Mouse (Mus musculus) fat pad, adult 2 months (tissue): ENCODE measurements around the gene 9030612E09Rik.

Source experiments
- DNase-seq: peaks from one replicate; pipeline ENCODE4 v3.0.0-alpha.2; 2011; ENCODE audit warnings: low read depth, low spot score; ENCODE audit errors: extremely low read depth

The 9030612E09Rik gene

GRCm38 (mm10) chr10:43174326-43175155 is at the start of gene 9030612E09Rik, which contains the start of gene Sobp:
Gene 9030612E09Rik, plus strand, starts transcription at chr10:43174704.
Gene Sobp, minus strand, starts transcription at chr10:43174530.
- no peak for DNase-seq

GRCm38 (mm10) chr10:43128750-43129149 is 45.8 kb upstream of the 9030612E09Rik start:
- DNase-seq: no peak

GRCm38 (mm10) chr10:43134027-43134426 is 40.5 kb upstream of the 9030612E09Rik start:
- DNase-seq: no peak

GRCm38 (mm10) chr10:43143173-43143572 is 31.3 kb upstream of the 9030612E09Rik start:
- DNase-seq: no peak

- DNase-seq: no peak
These were observed 26.0 kb upstream of the 9030612E09Rik start for GRCm38 (mm10) chr10:43148456-43148855.

- no peak for DNase-seq
These were observed 21.9 kb upstream of the 9030612E09Rik start for GRCm38 (mm10) chr10:43152643-43153042.

GRCm38 (mm10) chr10:43155046-43155560 is 19.4 kb upstream of the 9030612E09Rik start:
- DNase-seq: no peak

- no peak for DNase-seq
These were observed 15.6 kb upstream of the 9030612E09Rik start for GRCm38 (mm10) chr10:43158917-43159316.

- DNase-seq: no peak
These were observed 15.2 kb upstream of the 9030612E09Rik start for GRCm38 (mm10) chr10:43159333-43159732.

- no peak for DNase-seq
These were observed 12.2 kb upstream of the 9030612E09Rik start for GRCm38 (mm10) chr10:43162318-43162717.

GRCm38 (mm10) chr10:43164406-43164805 is 10.1 kb upstream of the 9030612E09Rik start:
- DNase-seq: no peak

- no peak for DNase-seq
These were observed 8.4 kb upstream of the 9030612E09Rik start for GRCm38 (mm10) chr10:43166146-43166545.

- DNase-seq: no peak
These were observed 7.7 kb upstream of the 9030612E09Rik start for GRCm38 (mm10) chr10:43166817-43167216.

GRCm38 (mm10) chr10:43168847-43169246 is 5.7 kb upstream of the 9030612E09Rik start:
- no peak for DNase-seq

GRCm38 (mm10) chr10:43171106-43171505 is 3.4 kb upstream of the 9030612E09Rik start:
- DNase-seq: peak; percentile 10

- no peak for DNase-seq
These were observed 2.4 kb upstream of the 9030612E09Rik start for GRCm38 (mm10) chr10:43172066-43172465.

- no peak for DNase-seq
These were observed 1.9 kb upstream of the 9030612E09Rik start for GRCm38 (mm10) chr10:43172554-43172953.

GRCm38 (mm10) chr10:43173141-43173827 is 1.2 kb upstream of the 9030612E09Rik start:
- DNase-seq: no peak

GRCm38 (mm10) chr10:43173828-43174325 is 627 bp upstream of the 9030612E09Rik start:
- DNase-seq: no peak

GRCm38 (mm10) chr10:43175156-43175601 is 675 bp downstream of the 9030612E09Rik start:
- no peak for DNase-seq

- DNase-seq: no peak
These were observed 5.9 kb downstream of the 9030612E09Rik start for GRCm38 (mm10) chr10:43180313-43180912.
